Mouse (Mus musculus) bone marrow, adult 2 months (tissue): ENCODE measurements at regions not wholly inside any gene's neighbourhood (a gene's known extent, or its start where the extent isn't known, plus 50 kb on each side); places are given as distances from the start of the nearest gene placed in this dataset.

Experiments
- H3K27ac ChIP-seq: fragments of 200-500 bp; 2 replicates; pipeline ENCODE4 v1.5.1; 2012; ENCODE audit warnings: low read depth, mild to moderate bottlenecking, control low read depth, inconsistent platforms, low read length; ENCODE audit not compliant: control insufficient read depth, poor library complexity, insufficient read depth
- H3K4me1 ChIP-seq: fragments of 200-500 bp; 2 replicates; pipeline ENCODE4 v1.6.1; 2011; ENCODE audit warnings: low read length; ENCODE audit not compliant: control insufficient read depth, insufficient read depth
- H3K4me3 ChIP-seq: fragments of 200-500 bp; replicated peaks from 2 replicates; pipeline ENCODE3; 2011; ENCODE audit warnings: mild to moderate bottlenecking, low read depth, low read length, control low read depth; ENCODE audit not compliant: control insufficient read depth
- CTCF ChIP-seq: fragments of 200-500 bp; IDR thresholded peaks from 2 replicates; pipeline ENCODE4 v1.5.1; 2011; ENCODE audit warnings: low read length, control low read depth; ENCODE audit not compliant: control insufficient read depth, insufficient read depth
- POLR2A ChIP-seq: fragments of 200-500 bp; IDR thresholded peaks from 2 replicates; pipeline ENCODE4 v1.6.1; 2011; ENCODE audit warnings: low read depth, mild to moderate bottlenecking, control low read depth, low read length, borderline replicate concordance; ENCODE audit not compliant: control insufficient read depth
- WGBS: fragments of 180-500 bp; shearing (Covaris S2); methylation state at CpG from one replicate; pipeline ENCODE4 v1.1.7; 2018; 5-methylcytosine and 5-hydroxymethylcytosine counted together

GRCm38 (mm10) chr7:71555476-71555875 lies 204.2 kb upstream of the Gm10295 start:
- 82% methylated on average over 3 of the region's 3 CpGs for WGBS
- TF ChIP-seq POLR2A: no peak

GRCm38 (mm10) chr7:71546606-71547213 lies 195.4 kb upstream of the Gm10295 start:
- no peak overlapping the region for H3K4me3 ChIP-seq
- H3K27ac ChIP-seq: no peak overlapping the region
- 79% methylated on average over 6 of the region's 6 CpGs for WGBS
- TF ChIP-seq CTCF: no peak
- TF ChIP-seq POLR2A: no peak
- H3K4me1 ChIP-seq: no peaks in the 10 kb centered on the region

More at GRCm38 (mm10) chr7:71555476-71555875, 204.2 kb upstream of the Gm10295 start:
- H3K4me3 ChIP-seq: no peak overlapping the region
- no peaks in the 10 kb centered on the region for H3K4me1 ChIP-seq
- no peak overlapping the region for H3K27ac ChIP-seq

GRCm38 (mm10) chr7:71541467-71541866 lies 190.2 kb upstream of the Gm10295 start:
- WGBS: 49% methylated on average over 2 of the region's 2 CpGs
- Histone ChIP-seq H3K4me3 (no peak overlapping the region), H3K4me1 (no peaks in the 10 kb centered on the region), H3K27ac (no peak overlapping the region)
- TF ChIP-seq POLR2A (no peak), CTCF (no peak)

- no peak overlapping the region for H3K4me3 ChIP-seq
- H3K27ac ChIP-seq: no peak overlapping the region
- WGBS: 54% methylated on average over 5 of the region's 5 CpGs
- H3K4me1 ChIP-seq: no peaks in the 10 kb centered on the region
- TF ChIP-seq POLR2A (no peak), CTCF (no peak)
These were observed 181.8 kb upstream of the Gm10295 start for GRCm38 (mm10) chr7:71533109-71533508.

- Histone ChIP-seq H3K4me1 (no peaks in the 10 kb centered on the region), H3K4me3 (no peak overlapping the region), H3K27ac (no peak overlapping the region)
- 53% methylated on average over 6 of the region's 6 CpGs for WGBS
- TF ChIP-seq POLR2A (no peak), CTCF (no peak)
These were observed 180.2 kb upstream of the Gm10295 start for GRCm38 (mm10) chr7:71531496-71531895.

GRCm38 (mm10) chr7:71530922-71531321 lies 179.6 kb upstream of the Gm10295 start:
- no peaks in the 10 kb centered on the region for H3K4me1 ChIP-seq
- TF ChIP-seq CTCF (no peak), POLR2A (no peak)
- H3K4me3 ChIP-seq: no peak overlapping the region
- WGBS: 61% methylated on average over 4 of the region's 4 CpGs
- no peak overlapping the region for H3K27ac ChIP-seq

- Histone ChIP-seq H3K4me1 (no peaks in the 10 kb centered on the region), H3K4me3 (no peak overlapping the region), H3K27ac (no peak overlapping the region)
- WGBS: 72% methylated on average over 2 of the region's 2 CpGs
- no peak for TF ChIP-seq POLR2A
- TF ChIP-seq CTCF: no peak
These were observed 174.9 kb upstream of the Gm10295 start for GRCm38 (mm10) chr7:71526152-71526551.

GRCm38 (mm10) chr7:71524577-71525126 lies 173.4 kb upstream of the Gm10295 start:
- H3K27ac ChIP-seq: no peak overlapping the region
- no peak overlapping the region for H3K4me3 ChIP-seq
- H3K4me1 ChIP-seq: no peaks in the 10 kb centered on the region
- TF ChIP-seq POLR2A: no peak
- no peak for TF ChIP-seq CTCF

- Histone ChIP-seq H3K4me3 (no peak overlapping the region), H3K27ac (no peak overlapping the region), H3K4me1 (no peaks in the 10 kb centered on the region)
- TF ChIP-seq CTCF: no peak
- no peak for TF ChIP-seq POLR2A
- WGBS: 70% methylated on average over 2 of the region's 2 CpGs
These were observed 172.8 kb upstream of the Gm10295 start for GRCm38 (mm10) chr7:71524119-71524518.
